Mouse (Mus musculus) CH12.LX (cell line): Measurements from ENCODE around the gene Spop. TPM values are rescaled to one million over a fixed set of nuclear protein-coding genes. Genes with fewer than 3 reads are reported as not detected.

Experiments used
- DNase-seq: peaks from one replicate; pipeline ENCODE4 v3.0.0-alpha.2; 2013; ENCODE audit errors: extremely low read depth
- H3K27ac ChIP-seq: 2 replicates; pipeline ENCODE4 v1.5.1; 2012; ENCODE audit warnings: low read depth, mild to moderate bottlenecking, control low read depth, moderate library complexity; ENCODE audit not compliant: insufficient read depth
- H3K27me3 ChIP-seq: replicated peaks from 2 replicates; pipeline ENCODE3; 2012; ENCODE audit warnings: inconsistent platforms
- H3K36me3 ChIP-seq, 2 experiments: replicated peaks in 1 of 2; 2 replicates each; pipeline versions ENCODE3 to v1.6.1; 2012; ENCODE audit warnings: inconsistent platforms in 1 of 2, low read length in 1 of 2, mild to moderate bottlenecking in 1 of 2, mixed read lengths in 1 of 2, moderate library complexity in 1 of 2; ENCODE audit not compliant: control insufficient read depth in 1 of 2, insufficient read depth in 1 of 2
- H3K4me1 ChIP-seq, 2 experiments: 2 replicates each; pipeline ENCODE4 v1.6.1; 2012; ENCODE audit warnings: inconsistent platforms in 1 of 2, moderate library complexity in 1 of 2; ENCODE audit not compliant: insufficient read depth in 2 of 2, control insufficient read depth in 1 of 2
- H3K4me2 ChIP-seq: 2 replicates; pipeline ENCODE4 v1.6.1; 2012; ENCODE audit warnings: low read depth, mild to moderate bottlenecking, control low read depth; ENCODE audit not compliant: poor library complexity, insufficient read depth, severe bottlenecking
- H3K4me3 ChIP-seq, 3 experiments: fragments of 150-350 bp in 1 of 3; sonication (generic) in 1 of 3; replicated peaks in 1 of 3; 2 replicates each; pipeline versions ENCODE3 to v1.5.1; 2011 to 2012; ENCODE audit warnings: low read depth in 2 of 3, low read length in 2 of 3, mild to moderate bottlenecking in 2 of 3, moderate library complexity in 2 of 3, control low read depth in 1 of 3, improper control_type of control experiment in 1 of 3, inconsistent platforms in 1 of 3, mixed read lengths in 1 of 3; ENCODE audit not compliant: poor library complexity in 1 of 3
- H3K79me2 ChIP-seq: replicated peaks from 2 replicates; pipeline ENCODE4 v1.6.1; 2012; ENCODE audit warnings: mild to moderate bottlenecking, moderate library complexity; ENCODE audit not compliant: control insufficient read depth, poor library complexity, insufficient read depth, severe bottlenecking; ENCODE audit errors: extremely low read depth
- H3K9ac ChIP-seq: 2 replicates; pipeline ENCODE4 v1.6.1; 2012; ENCODE audit warnings: low read depth, mild to moderate bottlenecking, control low read depth, moderate library complexity; ENCODE audit not compliant: insufficient read depth
- H3K9me3 ChIP-seq: replicated peaks from 2 replicates; pipeline ENCODE3; 2012; ENCODE audit warnings: low read length, inconsistent platforms, mixed read lengths
- CHD2 ChIP-seq: IDR thresholded peaks from 2 replicates; pipeline ENCODE4 v1.6.1; 2011; ENCODE audit warnings: low read length, improper control_type of control experiment
- E2F4 ChIP-seq: IDR thresholded peaks from 2 replicates; pipeline ENCODE4 v1.6.1; 2011; ENCODE audit warnings: low read depth, low read length, improper control_type of control experiment; ENCODE audit not compliant: insufficient replicate concordance
- ETS1 ChIP-seq: conservative IDR thresholded peaks from 2 replicates; pipeline ENCODE4 v1.6.1; 2012; ENCODE audit warnings: low read depth, mild to moderate bottlenecking, inconsistent platforms, low read length, improper control_type of control experiment, moderate library complexity
- HCFC1 ChIP-seq: IDR thresholded peaks from 2 replicates; pipeline ENCODE4 v1.6.1; 2012; ENCODE audit warnings: low read depth, mild to moderate bottlenecking, inconsistent platforms, low read length, improper control_type of control experiment
- JUN ChIP-seq: IDR thresholded peaks from 2 replicates; pipeline ENCODE4 v1.6.1; 2011; ENCODE audit warnings: low read depth, mild to moderate bottlenecking, low read length, improper control_type of control experiment, moderate library complexity; ENCODE audit not compliant: insufficient read depth
- JUND ChIP-seq: conservative IDR thresholded peaks from 2 replicates; pipeline ENCODE4 v1.6.1; 2011; ENCODE audit warnings: low read depth, low read length, improper control_type of control experiment
- KAT2A ChIP-seq: IDR thresholded peaks from 2 replicates; pipeline ENCODE4 v1.6.1; 2012; ENCODE audit warnings: low read length, improper control_type of control experiment, inconsistent platforms; ENCODE audit not compliant: insufficient replicate concordance
- MAFK ChIP-seq: IDR thresholded peaks from 2 replicates; pipeline ENCODE4 v1.6.1; 2011; ENCODE audit warnings: low read length, improper control_type of control experiment; ENCODE audit not compliant: insufficient replicate concordance
- MAX ChIP-seq: IDR thresholded peaks from 2 replicates; pipeline ENCODE4 v1.6.1; 2011; ENCODE audit warnings: low read length, improper control_type of control experiment
- POLR2A ChIP-seq: IDR thresholded peaks from 2 replicates; pipeline ENCODE4 v1.6.1; 2011; ENCODE audit warnings: low read depth, mild to moderate bottlenecking, improper control_type of control experiment, low read length
- RAD21 ChIP-seq: IDR thresholded peaks from 2 replicates; pipeline ENCODE4 v1.6.1; 2011; ENCODE audit warnings: low read depth, mild to moderate bottlenecking, low read length, improper control_type of control experiment, moderate library complexity
- TBP ChIP-seq: conservative IDR thresholded peaks from 2 replicates; pipeline ENCODE4 v1.6.1; 2011; ENCODE audit warnings: low read depth, low read length, improper control_type of control experiment
- UBTF ChIP-seq: IDR thresholded peaks from 2 replicates; pipeline ENCODE4 v1.6.1; 2012; ENCODE audit warnings: low read depth, mild to moderate bottlenecking, inconsistent platforms, low read length, improper control_type of control experiment, moderate library complexity
- ZC3H11A ChIP-seq: IDR thresholded peaks from 2 replicates; pipeline ENCODE4 v1.6.1; 2012; ENCODE audit warnings: low read depth, mild to moderate bottlenecking, inconsistent platforms, low read length, improper control_type of control experiment
- ZKSCAN1 ChIP-seq: IDR thresholded peaks from 2 replicates; pipeline ENCODE4 v1.6.1; 2012; ENCODE audit warnings: low read depth, inconsistent platforms, low read length, improper control_type of control experiment, borderline replicate concordance
- ZNF384 ChIP-seq: IDR thresholded peaks from 2 replicates; pipeline ENCODE4 v1.6.1; 2012; ENCODE audit warnings: low read depth, low read length, improper control_type of control experiment, inconsistent platforms
- dilution Hi-C: fragments of 300-500 bp; cut with MboI; formaldehyde crosslinking; loops from 2 replicates; pipeline ENCODE4 v1.14.3; 2020; ENCODE audit warnings: low sequenced_read_pairs; ENCODE audit not compliant: extremely low pct_unique_long_range_greater_than_20kb, extremely low pct_ligation_motif_present
- in situ Hi-C: fragments of 300-500 bp; cut with MboI; formaldehyde crosslinking; loops from 3 replicates; pipeline ENCODE4 v1.14.3; 2019; ENCODE audit warnings: low sequenced_read_pairs, low pct_ligation_motif_present, low pct_unique_long_range_greater_than_20kb, mixed read lengths
- polyA plus RNA-seq: library from polyadenylated mRNA; unstranded; fragments of >175 nt; gene quantifications from 2 replicates; pipeline ENCODE4 v1.2.1, GENCODE M21; 2012; ENCODE audit warnings: low read depth; ENCODE audit not compliant: insufficient read length
- total RNA-seq, 2 experiments: library from RNA; depleted of rRNA; stranded (reverse); fragments of 300-350 nt in 1 of 2; fragments of >200 nt in 1 of 2; gene quantifications; 2 replicates each; pipeline ENCODE4 v1.2.3; 2012 to 2014

Gene Spop
- total and polyA plus RNA-seq, 3 experiments = 42.7 to 103 (median 51.9) TPM

DNA sequence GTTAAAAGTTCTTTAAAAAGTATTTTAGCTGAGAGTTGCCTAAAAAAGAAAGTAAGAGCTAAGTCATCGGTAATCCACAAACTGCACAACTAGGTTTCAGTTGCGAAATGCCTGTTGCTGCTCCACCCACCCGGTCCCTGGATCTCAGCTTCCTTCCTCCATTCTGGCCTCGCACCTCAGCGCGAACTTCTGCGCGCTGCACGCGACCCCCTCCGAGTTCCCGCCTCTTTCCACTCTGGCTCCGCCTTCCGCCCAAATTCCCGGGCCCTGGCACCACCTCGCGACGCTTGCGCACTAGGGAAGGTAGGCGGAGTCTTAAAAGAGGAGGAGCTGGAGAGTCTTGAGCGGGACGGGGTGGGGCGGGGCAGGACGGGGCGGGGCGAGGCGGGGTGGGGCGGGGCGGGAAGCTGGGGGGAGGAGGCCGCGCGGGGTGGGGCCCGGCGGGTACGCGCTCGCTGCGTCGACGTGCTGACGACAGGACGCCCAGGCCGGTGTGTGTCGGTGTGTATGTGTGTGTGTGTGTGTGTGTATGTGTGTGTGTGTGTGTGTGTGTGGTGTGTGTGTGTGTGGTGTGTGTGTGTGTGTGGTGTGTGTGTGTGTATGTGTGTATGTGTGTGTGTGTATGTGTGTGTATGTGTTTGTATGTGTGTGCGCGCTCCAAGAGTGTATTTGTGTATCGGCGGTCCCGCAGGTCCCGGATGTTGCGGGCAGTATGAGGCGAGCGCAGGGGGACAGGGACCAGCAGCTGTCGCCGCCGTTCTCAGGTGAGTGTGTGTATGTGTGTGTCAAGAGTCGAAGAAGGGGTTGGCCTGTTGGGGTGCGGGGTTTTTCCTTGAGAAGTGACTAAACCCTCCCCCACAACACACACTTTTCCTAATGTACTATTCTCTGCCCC lies at the start of gene Spop (continued):
- no peak for TF ChIP-seq ZC3H11A
- TF ChIP-seq, all 38 proteins: peak for 19

DNA sequence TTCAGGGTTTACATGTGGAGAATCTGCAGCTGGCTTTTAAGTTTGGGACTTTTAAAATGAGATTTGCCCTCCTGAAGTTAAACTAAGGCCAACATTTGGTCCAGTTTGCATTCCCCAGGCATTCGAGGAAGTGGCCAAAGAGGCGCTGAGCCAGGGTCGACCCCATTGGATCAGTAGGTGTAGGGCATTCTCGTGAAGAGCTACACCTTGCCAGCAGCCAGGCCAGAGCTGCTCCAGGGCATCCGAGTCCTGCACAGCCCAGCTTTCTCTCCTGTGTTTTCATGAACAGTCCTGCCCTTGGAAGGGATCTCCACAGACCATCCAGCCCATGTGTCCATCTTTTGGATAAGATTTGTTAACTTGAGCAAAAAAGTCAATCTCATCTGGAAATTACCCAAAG lies 49.5 kb upstream of the Spop start:
- no peak overlapping the region for H3K4me3 ChIP-seq
- H3K36me3 ChIP-seq = no peaks in the 10 kb centered on the region
- H3K79me2 ChIP-seq = no peaks in the 10 kb centered on the region
- dilution Hi-C loops (no loop called here), in situ Hi-C loops (no loop called here)
- H3K27me3 ChIP-seq = peaks cover 44% of the 10 kb centered on the region
- H3K4me2 ChIP-seq = no peak overlapping the region
- no peaks in the 10 kb centered on the region for H3K9me3 ChIP-seq
- no peak overlapping the region for H3K9ac ChIP-seq
- peaks cover under 1 to 12% of the 10 kb centered on the region in 2 experiments; a peak in 2 of 4 replicates for H3K4me1 ChIP-seq
- TF ChIP-seq E2F4 = no peak
- TF ChIP-seq TBP = no peak
- TF ChIP-seq CHD2 = no peak
- no peak overlapping the region for H3K27ac ChIP-seq
- DNase-seq = no peak

DNA sequence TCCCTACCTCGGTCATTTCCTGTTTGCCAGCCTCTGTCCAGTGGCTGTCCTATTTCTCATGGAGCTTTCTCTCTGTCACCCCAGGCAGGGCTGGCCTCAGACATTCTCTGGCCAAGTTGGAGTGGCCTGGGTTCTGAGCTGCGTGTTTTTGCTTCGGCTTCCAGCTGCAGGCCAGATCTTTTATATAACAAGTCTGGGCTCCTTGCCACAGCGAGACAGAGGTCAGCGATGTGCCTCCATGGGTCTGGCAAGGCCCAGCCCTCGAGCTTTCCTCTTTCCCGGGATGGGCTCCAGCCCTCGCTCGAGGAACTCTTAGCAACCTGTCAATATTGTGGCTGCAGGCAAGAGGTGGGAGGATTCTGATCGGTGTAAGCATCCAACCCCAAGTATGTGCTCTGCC lies 48.3 kb upstream of the Spop start:
- TF ChIP-seq RAD21 (no peak), JUND (no peak), MAFK (no peak), UBTF (no peak), ZNF384 (no peak), KAT2A (no peak), POLR2A (no peak), MAX (no peak), HCFC1 (no peak), ZKSCAN1 (no peak), ETS1 (no peak), JUN (no peak), E2F4 (no peak)
- Histone ChIP-seq H3K27ac (no peak overlapping the region), H3K4me2 (no peak overlapping the region), H3K4me3 (no peak overlapping the region), H3K79me2 (no peaks in the 10 kb centered on the region), H3K27me3 (peaks cover 51% of the 10 kb centered on the region), H3K36me3 (no peaks in the 10 kb centered on the region), H3K9ac (no peak overlapping the region), H3K9me3 (no peaks in the 10 kb centered on the region), H3K4me1 (peaks cover 12 to 22% of the 10 kb centered on the region in 2 experiments)
- in situ Hi-C loops = no loop called here
- dilution Hi-C loops = no loop called here
- no peak for DNase-seq
